ENCODE assay signal across 8 mouse cellular contexts in the genomic region with DNA sequence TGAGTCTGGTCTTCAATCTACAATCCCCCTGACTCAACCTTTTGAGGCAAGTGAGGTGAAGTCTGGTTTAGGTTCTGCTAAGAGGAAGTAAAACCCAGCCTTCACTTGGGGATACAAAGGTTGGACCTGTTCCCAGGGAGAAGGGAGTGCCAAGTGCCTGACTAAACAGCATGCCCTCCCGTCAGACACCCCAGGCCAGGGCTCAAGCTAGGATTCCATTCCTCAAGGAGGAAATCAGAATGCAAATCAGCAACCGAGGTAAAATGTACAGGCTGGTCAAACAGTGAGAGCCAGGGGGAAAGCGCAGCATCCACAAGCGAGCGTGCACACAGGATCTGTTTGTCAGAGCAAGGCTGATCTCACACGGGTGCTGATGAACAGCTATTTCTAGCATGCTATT. TPM values are rescaled to one million over a fixed set of nuclear protein-coding genes. Genes with fewer than 3 reads are reported as not detected.
DNase-seq lines count a peak whose midpoint lies in the region; ATAC-seq and TF ChIP-seq lines count a peak whose summit lies in the region.

No protein-coding gene starts in this region.

- intact Hi-C loops in gastrocnemius, adult 2 months (cut with DNase I), result no loop called here

- no peak overlapping the region for H3K27ac ChIP-seq in gastrocnemius, adult 2 months

- peak; percentile 31 for DNase-seq in gastrocnemius, adult 2 months
- DNase-seq in gastrocnemius, postnatal 4 days (ENCODE audit: low spot score in 2 of 2), result no peak
- DNase-seq in 416B (ENCODE audit: low read depth), result peak; percentile 24
- peak; percentile 70 to 75 for DNase-seq in cerebellum, adult 18-20 months
- peak; percentile 19 to 28 for DNase-seq in kidney, adult 8-10 months
- peak; percentile 80 for DNase-seq in lung, postnatal 36 days
- no peak for DNase-seq in thymus, postnatal 25 days

- no peak for TF ChIP-seq CTCF in gastrocnemius, adult 2 months (IDR thresholded peaks at IDR 0.05)

- ATAC-seq in activated CD4-positive, CD25-positive, alpha-beta regulatory T cell, adult 4 months, result no peak

- no peak overlapping the region for H3K4me3 ChIP-seq in gastrocnemius, adult 2 months

RNA-seq across cellular contexts. Expression of a gene that starts 34.9 kb away (rescaled TPM):
- 10 to 100 TPM; 45.3 to 63.2 TPM for total RNA-seq in gastrocnemius, adult 2 months (2021)
- 100 to 1,000 TPM; 121 to 128 TPM for total RNA-seq in gastrocnemius, postnatal 4 days (2021)
- 10 to 100 TPM; 37.4 to 44.5 TPM for polyA plus RNA-seq in activated CD4-positive, CD25-positive, alpha-beta regulatory T cell, adult 4 months (2017; shearing (Covaris generic))

RNA-seq across cellular contexts. Expression of a gene that starts 50.9 kb away (rescaled TPM):
- 10 to 100 TPM; 36.0 to 42.0 TPM for total RNA-seq in gastrocnemius, adult 2 months (2021)
- total RNA-seq in gastrocnemius, postnatal 4 days (2021), result 10 to 100 TPM; 81.5 to 87.4 TPM
- polyA plus RNA-seq in activated CD4-positive, CD25-positive, alpha-beta regulatory T cell, adult 4 months (2017; shearing (Covaris generic)), result 10 to 100 TPM; 23.2 to 30.5 TPM

RNA-seq across cellular contexts. Expression of a gene that starts 51.5 kb away (rescaled TPM):
- not detected for total RNA-seq in gastrocnemius, adult 2 months (2021)
- not detected for total RNA-seq in gastrocnemius, postnatal 4 days (2021)
- polyA plus RNA-seq in activated CD4-positive, CD25-positive, alpha-beta regulatory T cell, adult 4 months (2017; shearing (Covaris generic)), result not detected

Comparison
In these comparisons a context has a peak if more than half of its experiments do, and no peak if none do; other contexts are left out.
1. DNase-seq: peak in gastrocnemius, adult 2 months (single experiment), 416B (single experiment), cerebellum, adult 18-20 months (2 of 2), kidney, adult 8-10 months (2 of 2) and lung, postnatal 36 days (single experiment); none in gastrocnemius, postnatal 4 days (0 of 2) and thymus, postnatal 25 days (single experiment).